Mouse (Mus musculus): ENCODE results near the gene Btbd9.

DNA sequence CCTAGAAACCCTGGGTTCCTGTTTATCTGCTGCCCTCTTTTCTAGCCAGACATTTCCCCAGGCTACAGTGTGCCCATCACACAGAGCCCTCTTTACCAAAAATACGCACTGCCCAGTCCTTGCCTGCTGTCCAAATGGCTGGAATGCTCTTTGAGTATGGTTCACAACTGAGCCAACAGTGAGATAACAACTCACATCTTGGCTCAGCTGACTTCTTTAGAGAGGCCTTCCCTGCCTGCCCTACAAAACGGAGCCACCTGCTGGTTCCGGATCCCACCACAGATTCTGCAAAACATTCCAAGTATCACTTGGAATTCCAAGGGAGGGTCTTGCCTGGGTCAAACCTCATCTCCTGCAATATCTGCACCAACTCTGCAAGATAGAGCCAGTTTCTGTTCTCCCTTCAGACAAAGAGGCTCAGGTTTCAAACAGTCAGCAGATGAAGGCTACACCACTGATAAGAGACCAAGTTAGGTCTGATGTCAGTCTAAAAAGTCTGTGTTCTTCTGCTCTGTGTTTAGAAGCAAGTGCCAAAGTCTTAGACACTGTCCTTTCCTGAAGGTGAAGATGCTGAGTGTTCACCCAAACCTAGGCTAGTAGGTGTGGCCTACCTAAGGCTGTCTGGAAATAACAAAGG lies 130.4 kb downstream of the Btbd9 start:
- TF ChIP-seq CTCF (IDR thresholded peaks at IDR 0.05; ENCODE audit: low read depth): peak; percentile 30
- TF ChIP-seq EP300 (IDR thresholded peaks at IDR 0.05; ENCODE audit: low read depth): no peak

Data from heart, postnatal 0 days (tissue).